Mouse (Mus musculus): ENCODE data around the gene Abcb11. TPM values are rescaled to one million over a fixed set of nuclear protein-coding genes. Genes with fewer than 3 reads are reported as not detected.

The Abcb11 gene
- polyA plus RNA-seq, 1 experiment = 0.39 TPM

DNA sequence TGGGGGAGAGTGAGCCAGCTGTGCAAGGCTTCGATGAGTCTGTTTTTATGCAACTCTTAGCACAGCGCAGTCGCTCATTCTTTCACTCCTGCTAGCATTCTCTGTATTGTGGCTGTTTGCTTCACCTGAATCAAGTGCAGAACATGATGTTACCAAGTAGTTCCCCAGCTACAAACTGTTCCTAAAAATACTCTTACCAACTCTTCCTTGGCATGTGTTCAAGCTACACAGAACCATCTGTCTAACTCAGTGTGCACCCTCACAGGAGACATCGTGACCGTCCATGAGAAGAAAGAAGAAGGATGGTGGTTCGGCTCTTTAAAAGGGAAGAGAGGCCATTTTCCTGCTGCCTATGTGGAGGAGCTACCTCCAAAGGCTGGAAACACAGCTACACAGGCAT, 153.7 kb downstream of the Abcb11 start:
- DNase-seq (ENCODE audit: low spot score) = no peak

Other genes with a start within 250 kb of the Abcb11 start
- gene Nostrin, start 206.8 kb downstream of the Abcb11 start, polyA plus RNA-seq (2012; rRNA removed) = 6.1 and 7.8 TPM in 2 replicates
- gene Spc25, start 136.4 kb downstream of the Abcb11 start, polyA plus RNA-seq (2012; rRNA removed) = 2.6 and 2.9 TPM in 2 replicates
- not detected in 2 replicates for gene G6pc2, start 131.5 kb downstream of the Abcb11 start, polyA plus RNA-seq (2012; rRNA removed)
- gene Dhrs9, start 37.8 kb upstream of the Abcb11 start, polyA plus RNA-seq (2012; rRNA removed) = 0.28 and 0.36 TPM in 2 replicates
- 0.19 and 0.22 TPM in 2 replicates for gene Lrp2, start 243.4 kb upstream of the Abcb11 start, polyA plus RNA-seq (2012; rRNA removed)